Mouse (Mus musculus) 3134 (cell line): ENCODE measurements around the gene Crym.

ENCODE experiments used
- DNase-seq: peaks from one replicate; pipeline ENCODE4 v3.0.0-alpha.2; 2011; ENCODE audit warnings: low spot score; ENCODE audit not compliant: insufficient read length; ENCODE audit errors: extremely low read depth

Crym gene

DNA sequence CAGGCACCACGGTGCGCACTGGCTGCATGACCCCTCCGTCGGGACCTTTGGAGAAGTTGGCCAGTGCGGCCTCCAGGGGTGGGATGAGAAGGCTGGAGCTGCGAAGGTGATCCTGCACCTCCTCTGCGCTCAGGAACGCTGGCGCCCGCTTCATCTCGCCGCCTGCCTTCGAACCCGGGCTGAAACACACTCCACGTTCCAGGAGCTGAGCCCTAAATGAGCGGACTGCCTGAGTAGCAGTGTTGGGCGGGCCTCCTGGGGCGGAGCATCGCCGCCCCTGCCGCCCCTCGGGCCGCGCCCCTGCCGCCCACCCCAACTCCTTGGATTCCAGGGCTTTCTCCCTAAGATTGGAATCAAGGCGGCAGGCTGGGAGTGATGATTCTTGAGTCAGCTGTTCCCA lies at the start of gene Crym:
Gene Crym, minus strand, starts transcription at position 341 of the 400 bp plus-strand sequence.
- no peak for DNase-seq

DNA sequence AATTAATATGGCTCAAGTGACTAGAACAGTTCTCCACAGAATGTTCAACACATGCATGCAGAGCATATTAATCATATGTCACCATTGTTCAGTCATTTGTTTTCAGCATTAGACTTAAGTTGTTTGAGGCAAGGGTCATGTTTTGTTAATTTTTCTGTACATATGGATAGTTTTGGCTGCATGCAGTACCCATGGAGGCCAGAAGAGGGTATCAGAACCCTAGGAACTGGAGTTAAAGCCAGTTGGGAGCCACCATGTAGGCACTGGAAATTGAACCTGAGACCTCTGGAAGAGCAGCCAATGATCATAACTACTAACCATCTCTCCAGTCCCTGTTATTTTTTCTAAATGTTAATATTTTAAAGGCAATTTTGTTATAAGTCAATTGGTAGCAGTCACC lies 39.2 kb upstream of the Crym start:
- no peak for DNase-seq

- no peak for DNase-seq
Observed at GRCm38 (mm10) chr7:120228541-120228940, 26.6 kb upstream of the Crym start.

DNA sequence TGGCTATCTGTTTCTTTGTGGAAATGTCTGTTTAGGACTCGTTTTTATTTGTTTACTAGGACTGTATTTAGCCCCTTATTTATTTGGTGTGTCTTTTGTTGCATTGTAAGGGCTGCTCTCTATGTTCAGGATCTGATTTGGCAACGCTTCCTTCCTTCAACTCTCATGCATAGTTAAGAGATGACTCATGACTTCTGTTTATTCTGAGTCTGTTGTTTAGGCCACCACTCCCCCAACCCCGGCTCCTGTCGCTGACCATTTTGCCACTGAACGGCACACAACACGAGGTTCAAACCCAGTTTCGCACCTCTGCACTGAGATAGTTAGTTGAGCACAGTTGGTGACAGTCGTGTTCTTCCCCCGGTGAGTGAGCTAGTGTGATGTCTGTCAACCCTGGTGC lies 4.1 kb upstream of the Crym start:
- peak; percentile 20 for DNase-seq

DNA sequence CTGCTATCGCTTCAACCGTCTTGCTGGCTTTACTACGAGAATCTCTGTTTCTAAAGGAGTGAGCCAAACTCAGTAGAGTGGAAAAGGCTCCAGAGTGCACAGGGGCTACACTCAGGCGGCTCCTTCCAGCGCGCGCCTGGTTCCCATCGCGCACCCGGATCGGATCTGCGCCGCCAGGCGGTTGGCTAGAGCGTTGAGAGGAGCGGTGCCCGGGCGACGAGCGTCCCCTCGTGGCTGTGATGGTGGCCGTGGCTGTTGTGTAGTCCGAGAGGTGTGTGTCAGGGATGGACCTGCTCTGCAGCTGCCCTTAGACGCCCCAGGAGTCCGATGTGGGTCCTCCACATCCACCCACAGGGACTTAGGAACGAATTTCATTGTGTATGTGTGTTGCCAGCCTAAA lies 1.9 kb upstream of the Crym start, which contains the start of gene Abca14:
Gene Abca14, plus strand, starts transcription at position 173 of the 400 bp plus-strand sequence.
- no peak for DNase-seq

- no peak for DNase-seq
Observed at GRCm38 (mm10) chr7:120201231-120201744, 623 bp downstream of the Crym start.

DNA sequence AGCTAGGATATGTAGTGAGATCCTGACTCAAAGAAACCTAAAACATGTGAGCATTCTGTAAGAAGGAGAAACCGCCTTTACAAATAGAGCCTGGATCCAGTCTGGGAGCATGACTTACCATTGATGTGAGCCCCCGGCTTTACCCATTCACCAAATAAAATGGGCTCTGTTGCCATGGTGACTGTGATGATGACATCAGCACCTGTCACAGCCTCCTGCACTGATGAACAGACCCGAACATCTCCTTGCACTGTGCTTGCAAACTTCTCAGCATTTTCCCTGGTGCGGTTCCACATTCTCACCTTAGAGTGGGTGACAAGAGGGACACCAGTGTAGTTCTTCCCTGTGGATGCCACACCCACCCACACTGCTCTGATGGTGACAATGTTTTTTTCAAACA lies 6.7 kb downstream of the Crym start:
- no peak for DNase-seq

- no peak for DNase-seq
Observed at GRCm38 (mm10) chr7:120192816-120193215, 9.1 kb downstream of the Crym start.

- DNase-seq: no peak
Observed at GRCm38 (mm10) chr7:120192207-120192606, 9.7 kb downstream of the Crym start.

DNA sequence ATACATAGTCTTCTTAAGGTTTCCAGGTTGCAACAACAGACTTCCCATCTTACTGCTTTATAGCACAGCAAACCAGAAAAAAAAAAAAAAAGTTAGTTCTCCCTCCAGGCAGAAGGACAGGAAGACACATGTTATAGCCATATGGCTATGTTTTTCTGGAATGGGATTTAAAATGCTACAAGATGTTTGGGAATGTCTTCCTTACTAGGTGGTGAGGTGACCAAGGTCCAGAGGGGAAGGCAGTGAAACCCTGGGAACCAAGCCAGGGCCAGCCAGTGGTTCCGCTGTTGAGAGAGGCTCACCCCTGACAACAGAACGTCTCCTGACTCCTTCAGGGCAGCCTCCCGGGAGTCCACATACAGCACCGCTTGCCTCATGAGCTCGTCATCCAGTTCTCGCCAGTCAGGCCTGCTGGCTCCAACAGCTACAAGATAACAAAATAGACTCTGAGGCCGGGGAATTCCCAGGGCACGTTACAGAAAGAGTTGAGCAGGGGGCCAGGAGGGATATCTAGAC lies 11.7 kb downstream of the Crym start:
- no peak for DNase-seq

DNA sequence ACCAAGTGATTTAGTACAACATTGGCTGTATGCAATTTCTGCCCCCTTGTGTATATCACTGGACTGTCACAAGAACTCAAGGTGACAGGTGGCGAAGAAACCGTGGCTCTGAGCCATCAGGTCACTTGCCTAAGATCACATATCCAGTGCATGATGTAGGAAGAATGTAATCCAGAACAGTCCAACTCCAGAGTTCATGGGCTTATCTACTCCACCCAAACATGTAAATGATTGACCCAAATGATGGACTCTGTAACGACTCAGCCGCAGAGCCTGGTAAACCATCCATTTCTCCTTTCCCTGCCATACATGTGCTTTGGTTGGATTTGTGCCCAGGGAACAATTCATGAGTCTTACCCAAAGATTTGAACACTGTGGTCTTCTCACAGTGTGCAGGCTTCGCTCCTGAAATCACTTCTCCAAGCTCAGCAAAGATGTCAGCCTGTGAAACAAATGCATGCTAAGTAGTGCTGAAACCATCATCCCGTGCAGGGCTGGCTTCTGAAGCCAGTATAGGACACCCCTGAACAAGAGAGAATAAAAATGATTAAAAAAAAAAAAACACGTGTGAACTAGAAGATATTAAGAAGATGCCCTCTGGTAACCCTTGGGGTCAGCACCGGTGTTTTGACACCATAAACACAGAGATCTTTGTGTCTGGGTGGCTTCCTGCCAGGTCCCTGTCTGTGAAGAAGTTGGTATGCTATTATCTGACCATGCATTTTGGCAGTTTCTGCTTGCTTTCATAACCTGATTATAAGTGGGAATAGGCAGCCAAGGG lies 12.4 kb downstream of the Crym start:
- DNase-seq: no peak

GRCm38 (mm10) chr7:120188946-120189345 lies 13.0 kb downstream of the Crym start:
- no peak for DNase-seq

DNA sequence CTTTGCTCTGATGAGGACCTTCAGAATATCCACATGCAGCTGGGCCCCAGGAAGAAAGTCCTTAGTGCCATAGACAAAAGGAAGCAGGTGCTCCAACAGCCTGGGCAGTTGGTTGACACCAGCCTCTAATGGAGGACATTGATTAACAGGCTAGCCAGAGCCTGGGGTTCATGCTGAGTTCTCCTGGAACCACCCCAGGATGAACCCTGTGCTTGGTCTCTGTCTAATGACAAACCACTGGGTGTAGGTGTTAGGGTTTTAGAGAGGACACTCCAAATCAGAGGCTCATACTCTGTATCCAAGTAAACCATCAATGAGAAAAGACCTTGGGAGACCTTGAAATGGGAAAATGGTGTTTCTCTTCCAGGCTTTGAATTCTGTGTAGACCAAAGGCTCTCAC lies 19.0 kb downstream of the Crym start:
- no peak for DNase-seq

DNA sequence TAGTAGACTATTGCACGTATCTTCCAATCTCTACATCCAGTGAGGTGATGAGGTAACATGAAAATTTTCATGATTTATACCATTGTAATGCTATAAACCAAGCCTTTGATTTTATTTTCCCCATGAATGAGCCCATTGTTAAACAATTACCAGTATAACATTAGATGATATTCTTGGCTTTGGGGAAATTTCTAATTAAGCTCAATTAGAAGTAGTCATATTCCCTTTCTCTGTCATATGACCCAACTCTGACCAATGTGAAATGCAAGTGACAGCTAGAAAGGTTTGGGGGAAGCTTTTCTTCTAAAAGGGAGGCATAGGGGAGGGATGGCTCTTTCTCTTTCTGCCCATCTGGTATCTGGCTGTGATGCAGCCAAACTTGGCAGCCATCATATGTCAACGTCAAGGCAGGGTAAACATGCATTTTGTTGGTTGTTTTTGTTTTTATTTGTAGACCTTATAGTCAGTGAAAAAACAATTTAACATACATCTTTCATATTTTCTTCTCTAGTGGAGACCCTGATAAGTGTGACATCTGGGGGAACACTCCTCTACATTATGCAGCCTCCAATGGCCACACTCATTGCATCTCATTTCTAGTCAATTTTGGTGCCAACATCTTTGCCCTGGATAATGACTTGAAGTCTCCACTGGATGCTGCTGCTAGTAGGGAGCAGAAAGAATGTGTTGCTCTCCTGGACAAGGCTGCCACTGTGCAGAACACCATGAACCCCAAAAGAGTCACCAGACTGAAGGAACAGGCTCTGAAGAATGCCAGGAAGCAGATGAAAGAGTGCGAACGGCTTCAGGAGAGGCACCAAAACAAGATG lies 20.3 kb downstream of the Crym start:
- no peak for DNase-seq

GRCm38 (mm10) chr7:120180547-120180946 lies 21.4 kb downstream of the Crym start:
- no peak for DNase-seq

GRCm38 (mm10) chr7:120178935-120179334 lies 23.0 kb downstream of the Crym start:
- no peak for DNase-seq

DNA sequence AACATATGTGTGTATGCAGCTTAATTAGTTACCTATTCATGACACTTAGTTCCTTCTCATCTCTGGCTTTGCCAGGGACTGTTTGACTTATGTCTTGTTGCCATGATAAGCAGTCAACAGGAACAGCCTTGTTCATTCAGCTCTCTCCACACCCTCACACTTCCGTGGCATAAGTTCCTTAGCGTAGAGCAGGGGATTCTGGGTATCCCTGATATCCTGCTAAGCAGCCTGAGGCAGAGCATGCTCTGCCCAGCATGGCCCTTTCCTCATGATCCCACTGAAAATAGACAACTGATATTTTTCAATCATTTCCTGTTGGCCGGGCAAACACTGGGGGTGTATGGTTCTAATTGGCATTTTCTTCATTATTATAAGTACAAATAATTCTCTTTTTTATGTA lies 24.3 kb downstream of the Crym start:
- no peak for DNase-seq

DNA sequence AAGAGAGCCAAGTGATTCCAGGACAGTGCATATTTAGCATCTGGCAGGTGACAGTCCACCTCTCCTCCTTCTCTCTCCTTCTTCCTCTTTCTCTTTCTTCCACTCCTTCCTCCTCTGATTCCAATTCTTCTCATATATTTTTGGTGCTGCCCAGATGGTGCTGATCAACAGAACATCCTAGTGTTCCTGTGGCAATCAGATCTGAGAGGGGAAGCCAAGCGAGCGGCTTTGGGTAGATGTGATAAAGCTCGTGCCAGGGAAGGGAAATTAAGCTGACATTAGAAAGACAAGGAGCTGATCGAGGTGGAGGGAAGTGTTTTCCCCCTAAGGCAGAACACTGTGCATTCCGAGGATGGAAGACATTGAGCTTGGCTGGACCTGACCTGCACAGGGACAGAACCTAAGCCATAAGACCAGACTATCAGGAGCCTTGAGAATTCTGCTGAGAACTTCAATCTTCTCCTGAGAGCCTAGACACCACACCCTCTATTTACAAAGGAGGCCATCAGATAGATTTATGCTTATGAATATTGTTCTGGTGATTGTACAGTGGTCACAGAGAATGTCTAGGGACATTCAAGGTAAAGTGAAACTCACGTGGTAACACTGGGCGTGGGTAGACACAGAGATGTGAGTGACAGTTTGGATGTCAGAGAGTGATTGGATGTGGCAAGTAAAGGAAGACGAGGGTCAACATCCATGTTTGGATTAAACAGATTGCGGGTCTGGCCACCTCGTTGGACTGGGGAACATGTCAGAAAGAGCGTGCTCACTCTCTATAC lies 27.0 kb downstream of the Crym start:
- DNase-seq: no peak

- no peak for DNase-seq
Observed at GRCm38 (mm10) chr7:120173603-120174244, 28.2 kb downstream of the Crym start, which contains the start of gene Anks4b. Gene Anks4b (plus strand): TSS chr7:120173858.

DNA sequence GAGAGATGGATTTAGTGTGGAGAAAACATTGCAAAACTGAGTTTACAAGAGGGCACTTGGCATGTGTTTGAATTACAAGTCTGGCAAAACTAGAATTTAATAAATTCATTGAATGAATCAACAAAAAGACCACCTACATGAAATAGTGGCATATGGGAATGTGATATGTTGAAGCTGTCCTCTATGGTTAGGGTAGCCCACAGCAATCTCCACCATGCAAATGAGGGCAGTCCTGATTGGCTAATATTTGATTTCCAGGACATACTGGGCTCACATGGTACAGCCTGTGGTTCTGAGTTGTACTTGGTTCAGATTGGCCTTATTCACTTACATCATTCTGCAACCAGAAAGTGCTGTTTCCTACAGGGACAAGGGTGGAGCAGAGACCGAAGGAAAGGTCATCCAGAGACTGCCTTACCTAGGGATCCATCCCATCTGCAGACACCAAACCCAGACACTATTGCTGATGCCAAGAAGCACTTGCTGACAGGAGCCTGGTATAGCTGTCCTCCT lies 29.7 kb downstream of the Crym start:
- DNase-seq: no peak
